Mouse (Mus musculus) brain, embryonic 14.5 days (tissue): Measurements from ENCODE around the gene Sbk2. TPM values are rescaled to one million over a fixed set of nuclear protein-coding genes. Genes with fewer than 3 reads are reported as not detected.

Source experiments
- DNase-seq: peaks from one replicate; pipeline ENCODE4 v3.0.0-alpha.2; 2011; ENCODE audit warnings: low read depth
- CTCF ChIP-seq: fragments of 200-500 bp; IDR thresholded peaks from 2 replicates; pipeline ENCODE4 v1.5.1; 2012; ENCODE audit warnings: inconsistent platforms, mild to moderate bottlenecking, moderate library complexity, borderline replicate concordance; ENCODE audit not compliant: insufficient read depth, insufficient read length; ENCODE audit errors: extremely low read depth
- POLR2A ChIP-seq: fragments of 200-500 bp; IDR thresholded peaks from 2 replicates; pipeline ENCODE4 v1.6.1; 2012; ENCODE audit warnings: mild to moderate bottlenecking, inconsistent platforms, borderline replicate concordance; ENCODE audit not compliant: poor library complexity, insufficient read depth, insufficient read length, severe bottlenecking; ENCODE audit errors: extremely low read depth
- polyA plus RNA-seq: library from polyadenylated mRNA; depleted of rRNA; stranded (reverse); fragments of >200 nt; gene quantifications from 2 replicates; pipeline ENCODE4 v1.2.3, GENCODE M21; 2012

Gene Sbk2
- polyA plus RNA-seq, 1 experiment, result 0.14 TPM

- peak; percentile 81 for DNase-seq
- no peak for TF ChIP-seq POLR2A
- TF ChIP-seq CTCF, result no peak
Measured at GRCm38 (mm10) chr7:4924891-4925301, 39.3 kb downstream of the Sbk2 start.

- peak; percentile 50 for DNase-seq
- TF ChIP-seq CTCF (no peak), POLR2A (no peak)
Measured at GRCm38 (mm10) chr7:4924483-4924882, 39.7 kb downstream of the Sbk2 start.

GRCm38 (mm10) chr7:4923586-4924364 is 40.4 kb downstream of the Sbk2 start:
- no peak for TF ChIP-seq POLR2A
- peak; percentile 40; the same call in 1 of the 2 replicates for TF ChIP-seq CTCF
- peak; percentile 63 for DNase-seq

- TF ChIP-seq POLR2A (no peak), CTCF (peak; percentile 51; the same call in 1 of the 2 replicates)
- peak; percentile 97 for DNase-seq
Measured at GRCm38 (mm10) chr7:4922931-4923565, 41.2 kb downstream of the Sbk2 start.

- peak; percentile 98 for DNase-seq
- TF ChIP-seq CTCF (no peak), POLR2A (0 out of 2 replicates have a peak, but pooled peaks have one; percentile 25)
Measured at GRCm38 (mm10) chr7:4922508-4922907, 41.7 kb downstream of the Sbk2 start.

GRCm38 (mm10) chr7:4921824-4922482 is 42.3 kb downstream of the Sbk2 start, which contains the start of gene Nat14:
Gene Nat14 (plus strand): TSS chr7:4922028.
- DNase-seq, result no peak
- TF ChIP-seq CTCF (no peak), POLR2A (no peak)

- TF ChIP-seq CTCF, result no peak
- TF ChIP-seq POLR2A, result no peak
- DNase-seq, result no peak
Measured at GRCm38 (mm10) chr7:4920976-4921823, 43.0 kb downstream of the Sbk2 start.

- TF ChIP-seq CTCF, result no peak
- TF ChIP-seq POLR2A, result no peak
- DNase-seq, result no peak
Measured at GRCm38 (mm10) chr7:4920496-4920895, 43.7 kb downstream of the Sbk2 start.

- DNase-seq, result no peak
- TF ChIP-seq POLR2A (no peak), CTCF (no peak)
Measured at GRCm38 (mm10) chr7:4919971-4920370, 44.2 kb downstream of the Sbk2 start.

GRCm38 (mm10) chr7:4919096-4919495 is 45.1 kb downstream of the Sbk2 start:
- DNase-seq, result no peak
- no peak for TF ChIP-seq POLR2A
- TF ChIP-seq CTCF, result no peak

- TF ChIP-seq CTCF, result no peak
- TF ChIP-seq POLR2A, result no peak
- no peak for DNase-seq
Measured at GRCm38 (mm10) chr7:4918681-4919080, 45.5 kb downstream of the Sbk2 start.

- DNase-seq, result no peak
- TF ChIP-seq CTCF (no peak), POLR2A (no peak)
Measured at GRCm38 (mm10) chr7:4917494-4917893, 46.7 kb downstream of the Sbk2 start.
